Mouse (Mus musculus): ENCODE measurements around the gene Adh7. TPM values are rescaled to one million over a fixed set of nuclear protein-coding genes. Genes with fewer than 3 reads are reported as not detected.
A peak's percentile ranks its signal among the peaks of the same experiment; 100 is the strongest.

Gene Adh7
- not detected in 2 replicates for total RNA-seq (2017)

GRCm38 (mm10) chr3:138217631-138218264, at the start of gene Adh7:
Gene Adh7, plus strand, starts transcription at chr3:138217760.
- ATAC-seq (ENCODE audit: extremely low read depth, insufficient number of reproducible peaks, low FRiP score, poor library complexity, severe bottlenecking): no peak

- no peak for ATAC-seq (ENCODE audit: extremely low read depth, insufficient number of reproducible peaks, low FRiP score, poor library complexity, severe bottlenecking)
These were observed 44.3 kb upstream of the Adh7 start for GRCm38 (mm10) chr3:138173291-138173690.

GRCm38 (mm10) chr3:138175551-138175950, 42.0 kb upstream of the Adh7 start:
- ATAC-seq (ENCODE audit: extremely low read depth, insufficient number of reproducible peaks, low FRiP score, poor library complexity, severe bottlenecking): no peak

- ATAC-seq (ENCODE audit: extremely low read depth, insufficient number of reproducible peaks, low FRiP score, poor library complexity, severe bottlenecking): no peak
These were observed 35.5 kb upstream of the Adh7 start for GRCm38 (mm10) chr3:138182019-138182418.

- no peak for ATAC-seq (ENCODE audit: extremely low read depth, insufficient number of reproducible peaks, low FRiP score, poor library complexity, severe bottlenecking)
These were observed 34.2 kb upstream of the Adh7 start for GRCm38 (mm10) chr3:138183371-138183770.

- ATAC-seq (ENCODE audit: extremely low read depth, insufficient number of reproducible peaks, low FRiP score, poor library complexity, severe bottlenecking): no peak
These were observed 32.3 kb upstream of the Adh7 start for GRCm38 (mm10) chr3:138185290-138185689.

- ATAC-seq (ENCODE audit: extremely low read depth, insufficient number of reproducible peaks, low FRiP score, poor library complexity, severe bottlenecking): no peak
These were observed 31.3 kb upstream of the Adh7 start for GRCm38 (mm10) chr3:138185995-138186930.

GRCm38 (mm10) chr3:138192260-138192659, 25.3 kb upstream of the Adh7 start:
- no peak for ATAC-seq (ENCODE audit: extremely low read depth, insufficient number of reproducible peaks, low FRiP score, poor library complexity, severe bottlenecking)

GRCm38 (mm10) chr3:138193683-138194302, 23.8 kb upstream of the Adh7 start, which contains the start of gene 4930579F01Rik:
Gene 4930579F01Rik, minus strand, starts transcription at chr3:138193825.
- ATAC-seq (ENCODE audit: extremely low read depth, insufficient number of reproducible peaks, low FRiP score, poor library complexity, severe bottlenecking): no peak

- ATAC-seq (ENCODE audit: extremely low read depth, insufficient number of reproducible peaks, low FRiP score, poor library complexity, severe bottlenecking): no peak
These were observed 20.5 kb upstream of the Adh7 start for GRCm38 (mm10) chr3:138197093-138197492.

- ATAC-seq (ENCODE audit: extremely low read depth, insufficient number of reproducible peaks, low FRiP score, poor library complexity, severe bottlenecking): no peak
These were observed 20.0 kb upstream of the Adh7 start for GRCm38 (mm10) chr3:138197556-138197955.

GRCm38 (mm10) chr3:138197973-138198721, 19.4 kb upstream of the Adh7 start:
- peak; percentile 73 for ATAC-seq (ENCODE audit: extremely low read depth, insufficient number of reproducible peaks, low FRiP score, poor library complexity, severe bottlenecking)

GRCm38 (mm10) chr3:138198722-138199068, 18.9 kb upstream of the Adh7 start:
- no peak for ATAC-seq (ENCODE audit: extremely low read depth, insufficient number of reproducible peaks, low FRiP score, poor library complexity, severe bottlenecking)

GRCm38 (mm10) chr3:138208821-138209220, 8.7 kb upstream of the Adh7 start:
- ATAC-seq (ENCODE audit: extremely low read depth, insufficient number of reproducible peaks, low FRiP score, poor library complexity, severe bottlenecking): no peak

GRCm38 (mm10) chr3:138210432-138211075, 7.0 kb upstream of the Adh7 start:
- ATAC-seq (ENCODE audit: extremely low read depth, insufficient number of reproducible peaks, low FRiP score, poor library complexity, severe bottlenecking): no peak

- ATAC-seq (ENCODE audit: extremely low read depth, insufficient number of reproducible peaks, low FRiP score, poor library complexity, severe bottlenecking): no peak
These were observed 5.1 kb upstream of the Adh7 start for GRCm38 (mm10) chr3:138212431-138212951.

GRCm38 (mm10) chr3:138215395-138215989, 2.1 kb upstream of the Adh7 start:
- no peak for ATAC-seq (ENCODE audit: extremely low read depth, insufficient number of reproducible peaks, low FRiP score, poor library complexity, severe bottlenecking)

- ATAC-seq (ENCODE audit: extremely low read depth, insufficient number of reproducible peaks, low FRiP score, poor library complexity, severe bottlenecking): no peak
These were observed 1.5 kb upstream of the Adh7 start for GRCm38 (mm10) chr3:138216091-138216490.

Data from neutrophil, adult 5-6 weeks (primary cell).